Mouse (Mus musculus) urinary bladder, adult 18-20 months (tissue): ENCODE data around the gene Cdyl2.

ENCODE experiments used
- DNase-seq, 2 experiments: peaks; one replicate each; pipeline ENCODE4 v3.0.0; 2022; ENCODE audit warnings: low spot score in 2 of 2, mixed read lengths in 2 of 2

The Cdyl2 gene

DNA sequence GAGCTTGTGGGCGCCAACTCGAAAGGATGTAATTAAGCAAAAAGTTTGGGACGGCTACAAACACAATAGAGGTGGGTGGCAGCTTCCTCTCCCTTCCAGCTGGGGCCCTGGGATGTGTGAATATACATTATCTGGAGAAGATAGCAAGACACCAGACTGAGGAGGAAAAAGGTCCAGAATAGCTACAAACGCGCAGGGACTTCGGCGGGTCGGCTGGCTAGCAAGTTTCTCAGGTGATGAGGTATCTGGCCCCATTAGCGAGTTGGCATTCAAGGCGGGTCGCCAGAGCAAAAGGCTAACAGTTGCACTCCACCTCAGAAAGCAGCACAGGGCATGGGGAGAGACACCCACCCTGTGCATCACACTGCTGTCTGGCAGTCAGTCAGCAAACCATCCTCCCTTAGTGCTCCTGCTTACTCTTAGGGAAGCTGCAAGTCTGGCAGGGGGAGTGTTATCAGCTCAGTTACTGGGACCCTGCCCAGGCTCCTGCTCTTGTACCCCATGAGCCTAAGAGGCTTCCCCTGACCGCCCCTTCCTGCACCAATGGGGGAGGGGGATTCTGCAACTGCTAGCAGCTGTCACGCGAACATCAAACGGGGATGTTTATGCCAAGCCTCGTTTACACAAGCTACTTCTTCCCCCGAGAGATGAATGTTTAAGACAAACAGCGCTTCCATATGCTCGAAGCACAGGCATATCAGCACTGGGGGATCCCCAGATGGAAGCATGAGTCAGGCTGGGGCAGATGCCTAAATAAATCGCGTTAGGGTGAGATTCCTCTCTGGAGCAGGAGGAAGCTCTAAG lies 111.4 kb downstream of the Cdyl2 start:
- DNase-seq = no peak

DNA sequence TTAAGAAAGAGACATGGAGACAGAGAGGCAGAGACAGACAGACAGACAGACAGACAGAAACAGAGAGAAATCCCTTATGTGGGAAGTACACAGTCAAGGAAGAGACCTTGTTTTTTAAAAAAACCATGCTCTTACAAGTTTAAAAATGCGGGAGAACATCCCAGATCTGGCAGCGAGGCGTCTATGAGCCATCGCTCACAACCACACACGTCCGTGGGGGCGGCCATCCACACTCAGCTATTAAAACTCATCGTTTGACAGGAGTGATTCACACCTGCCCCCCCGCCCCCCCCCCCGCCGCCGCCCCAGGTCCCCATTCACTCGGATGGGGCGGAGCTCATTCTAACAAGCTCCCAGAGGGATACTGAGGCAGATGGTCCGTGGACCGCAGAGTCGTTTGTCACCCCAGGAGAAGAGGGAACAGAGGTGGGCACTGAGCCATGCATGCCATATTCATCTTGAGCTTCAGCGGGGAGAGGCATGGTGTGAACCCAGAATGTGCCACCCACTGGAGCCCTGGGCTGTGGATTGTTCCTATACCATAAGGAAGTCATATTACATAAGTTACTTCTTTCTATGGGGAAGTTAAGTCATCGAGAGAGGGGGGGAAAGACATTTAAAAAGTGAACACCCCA lies 113.0 kb downstream of the Cdyl2 start:
- no peak for DNase-seq

DNA sequence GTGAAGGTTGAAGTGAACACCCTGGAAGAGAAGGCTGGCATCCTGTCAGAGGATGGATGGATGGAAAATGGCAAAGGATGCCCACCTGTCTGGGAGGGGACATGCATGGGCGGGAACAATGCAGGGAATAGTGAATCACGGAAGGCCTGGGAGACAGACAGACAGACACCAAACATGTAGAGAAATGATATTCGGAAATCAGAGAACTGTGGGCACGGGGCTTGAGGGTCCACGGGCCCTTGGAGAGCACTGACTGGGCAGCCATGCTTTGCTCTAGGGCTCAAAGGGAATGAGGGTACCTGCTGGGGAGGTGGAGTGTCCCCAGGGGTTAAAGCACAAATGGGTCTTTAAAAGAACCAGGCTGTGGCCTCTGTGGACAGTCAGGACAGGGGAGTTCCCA lies 113.6 kb downstream of the Cdyl2 start:
- no peak for DNase-seq

DNA sequence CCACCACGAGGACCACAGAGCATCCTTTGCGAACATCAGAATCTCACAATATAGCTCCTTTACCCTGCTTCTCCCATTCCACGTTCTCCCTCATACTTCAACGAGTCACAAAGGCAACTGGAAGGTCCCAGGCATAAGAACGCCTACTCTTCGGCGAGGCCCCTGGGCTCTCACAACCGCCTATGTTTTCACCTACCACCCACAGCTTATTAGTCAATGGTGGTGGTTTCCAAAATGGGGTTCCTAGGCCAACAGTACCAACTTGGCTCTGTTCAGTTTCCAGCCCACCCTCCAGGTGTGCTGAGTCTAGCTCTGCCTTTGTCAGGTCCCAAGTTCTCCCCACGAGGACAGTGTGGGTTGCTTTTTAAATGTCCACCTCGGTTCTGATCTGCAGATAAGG lies 114.0 kb downstream of the Cdyl2 start:
- DNase-seq = no peak

DNA sequence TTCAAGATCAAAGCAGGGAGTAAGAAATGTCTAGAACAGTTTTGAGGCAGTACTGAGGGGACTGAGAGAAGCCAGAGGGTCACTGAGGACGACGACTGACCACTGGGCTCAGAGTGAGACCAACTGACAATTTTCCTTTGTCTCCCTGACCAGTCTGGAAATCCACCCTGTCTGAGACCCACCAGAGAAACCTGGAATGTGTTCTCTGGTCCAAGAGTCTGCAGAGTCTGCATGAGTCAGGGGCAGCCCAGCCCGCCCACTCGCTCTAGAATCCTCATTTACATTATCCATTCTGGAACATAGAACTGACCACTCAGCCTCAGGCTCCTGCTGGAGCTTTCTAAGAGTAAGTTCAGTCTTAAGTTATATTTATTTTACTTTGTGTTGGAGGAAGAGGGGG lies 114.9 kb downstream of the Cdyl2 start:
- no peak for DNase-seq

DNA sequence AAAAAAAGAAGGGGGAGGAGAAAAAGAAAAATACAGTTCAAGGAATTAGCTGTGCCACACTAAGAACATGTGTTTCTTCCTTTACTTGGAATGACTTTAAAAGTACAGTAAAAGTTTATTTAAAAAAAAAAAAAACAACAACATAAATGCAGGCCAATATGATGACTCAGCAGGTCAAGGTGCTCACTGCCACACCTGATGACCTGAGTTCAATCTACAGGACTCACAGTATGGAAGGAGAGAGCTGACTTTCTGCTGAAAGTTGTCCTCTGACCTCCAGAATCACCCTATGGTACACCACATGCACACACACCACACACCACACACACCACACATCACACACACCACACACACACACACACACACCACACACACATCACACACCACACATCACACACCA lies 116.4 kb downstream of the Cdyl2 start:
- no peak for DNase-seq

DNA sequence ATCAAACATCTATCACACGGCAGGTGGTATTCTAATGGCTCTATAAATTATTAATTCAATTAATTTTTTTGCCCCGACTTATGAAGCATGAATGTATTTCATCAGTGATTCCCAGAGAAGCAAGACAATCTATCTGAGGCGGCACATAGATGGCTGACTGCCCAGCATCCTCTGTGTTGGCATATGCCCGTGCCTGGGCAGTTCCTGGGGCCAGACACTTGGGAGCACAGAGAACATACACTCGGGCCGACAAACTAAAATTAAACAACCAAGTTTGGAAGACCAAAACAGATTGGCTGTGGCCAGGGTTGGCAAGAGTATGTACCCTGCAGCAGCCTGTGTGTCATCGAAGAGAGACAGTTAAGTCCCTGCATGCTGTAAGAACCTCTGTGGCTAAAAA lies 117.9 kb downstream of the Cdyl2 start:
- no peak for DNase-seq

DNA sequence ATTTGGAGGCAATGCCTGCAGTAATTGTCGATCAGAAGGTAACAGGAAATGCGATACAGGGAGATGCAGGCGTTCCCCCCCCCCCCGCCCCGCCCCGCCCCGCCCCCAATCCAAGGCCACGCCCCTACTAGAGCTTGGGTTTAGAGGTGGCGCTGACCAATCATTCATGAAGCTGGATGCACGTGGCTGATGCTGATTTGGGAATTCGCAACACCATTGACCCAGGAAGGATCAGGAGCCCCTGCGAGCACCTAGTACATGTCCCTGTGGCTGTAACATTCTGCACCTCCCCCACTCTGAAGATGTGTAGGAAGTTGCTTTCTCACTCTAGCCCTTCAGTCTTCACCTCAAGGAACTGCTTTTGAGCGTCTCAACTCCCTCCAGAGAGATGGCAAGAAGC lies 126.6 kb downstream of the Cdyl2 start:
- DNase-seq = no peak

DNA sequence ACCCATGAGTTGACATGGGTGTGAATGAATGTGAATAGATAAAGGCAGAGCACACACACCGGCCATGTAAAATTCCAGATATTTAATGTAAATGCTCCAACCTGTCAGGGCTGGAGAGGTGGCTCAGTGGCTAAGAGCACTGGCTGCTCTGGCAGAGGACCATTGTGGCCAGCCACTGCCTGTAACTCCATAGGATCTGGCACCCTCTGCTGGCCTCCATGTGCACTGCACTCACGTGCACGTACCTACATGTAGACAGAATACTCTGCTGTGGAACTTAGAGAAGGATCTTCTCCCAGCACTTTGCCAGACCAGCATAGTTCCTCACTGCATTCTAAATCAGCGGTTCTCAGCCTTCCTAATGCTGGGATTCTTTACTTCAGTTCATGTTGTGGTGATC lies 130.0 kb downstream of the Cdyl2 start:
- DNase-seq = no peak

DNA sequence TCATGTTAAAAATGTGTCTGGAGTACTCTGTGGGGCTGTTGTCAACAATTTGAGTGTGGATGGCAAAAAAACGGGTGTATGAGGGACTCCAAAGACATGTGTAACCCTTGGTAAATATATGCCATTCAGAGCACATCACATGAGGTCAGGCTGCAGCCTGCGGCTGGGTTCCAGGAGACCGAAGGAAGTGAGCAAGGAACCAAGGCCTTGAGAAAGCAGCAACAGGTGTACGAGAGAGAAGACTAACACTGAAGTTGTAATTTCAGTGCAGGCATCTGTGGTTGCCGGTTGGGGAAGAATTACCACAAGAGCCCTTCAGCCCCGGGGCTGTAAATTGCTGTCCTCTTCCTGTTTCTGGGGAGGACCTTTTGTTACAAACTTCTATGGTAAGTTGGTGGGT lies 133.1 kb downstream of the Cdyl2 start:
- no peak for DNase-seq

DNA sequence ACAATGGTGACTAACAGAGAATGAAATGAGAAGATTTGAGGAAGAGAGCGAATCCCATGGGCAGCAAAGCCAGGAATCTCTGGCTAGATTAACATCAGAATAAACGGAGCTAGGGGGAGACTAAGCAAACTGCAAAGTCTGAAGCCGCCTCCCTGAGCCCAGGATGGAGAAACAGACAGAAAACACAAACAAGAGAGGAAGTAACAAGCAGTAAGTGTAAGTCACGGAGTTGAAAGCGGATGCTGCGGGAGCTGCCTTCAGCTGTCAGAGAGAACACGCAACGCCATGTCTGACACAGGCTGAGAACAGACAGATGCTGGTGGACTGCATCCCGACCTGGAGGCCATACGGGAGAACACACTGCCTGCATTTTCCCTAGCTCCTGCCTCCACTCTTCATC lies 141.6 kb downstream of the Cdyl2 start:
- DNase-seq = no peak

DNA sequence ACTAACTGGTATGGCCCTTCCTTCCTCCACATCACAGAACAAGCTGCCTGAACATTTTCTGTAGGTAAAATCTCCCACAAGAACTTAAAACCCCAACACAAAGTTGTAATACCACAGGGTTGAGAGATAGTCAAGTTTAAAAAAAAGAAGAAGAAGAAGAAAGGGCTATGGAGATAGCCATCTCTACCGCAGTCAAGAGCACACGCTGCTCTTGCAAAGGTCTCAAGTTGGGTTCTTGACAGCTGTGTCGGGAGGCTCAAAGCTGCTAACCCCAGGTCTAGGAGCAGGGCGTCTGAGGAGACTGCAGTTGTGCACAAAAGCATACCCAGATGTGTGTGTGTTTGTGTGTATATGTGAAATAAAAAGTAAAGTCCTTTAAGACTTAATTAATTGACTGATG lies 142.2 kb downstream of the Cdyl2 start:
- no peak for DNase-seq

DNA sequence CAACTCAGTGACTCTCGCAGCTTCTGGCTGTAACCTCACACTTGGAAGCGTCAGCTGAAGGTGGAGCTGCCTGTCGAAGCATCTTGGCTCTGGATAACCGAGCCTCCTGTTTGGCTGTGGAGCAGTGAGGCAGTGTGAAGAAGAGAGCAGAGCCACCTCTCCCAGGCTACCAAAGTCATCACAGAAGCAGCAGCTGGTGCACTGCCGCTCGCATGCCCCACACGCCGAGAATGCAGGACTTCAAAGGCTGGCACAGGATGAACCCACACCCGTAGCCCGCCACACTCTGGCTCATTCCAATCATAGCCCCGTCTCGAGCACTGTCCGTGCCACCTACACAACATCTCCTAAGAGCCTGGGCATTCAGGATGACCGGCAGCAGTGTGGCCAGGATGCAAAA lies 142.7 kb downstream of the Cdyl2 start:
- DNase-seq = no peak

DNA sequence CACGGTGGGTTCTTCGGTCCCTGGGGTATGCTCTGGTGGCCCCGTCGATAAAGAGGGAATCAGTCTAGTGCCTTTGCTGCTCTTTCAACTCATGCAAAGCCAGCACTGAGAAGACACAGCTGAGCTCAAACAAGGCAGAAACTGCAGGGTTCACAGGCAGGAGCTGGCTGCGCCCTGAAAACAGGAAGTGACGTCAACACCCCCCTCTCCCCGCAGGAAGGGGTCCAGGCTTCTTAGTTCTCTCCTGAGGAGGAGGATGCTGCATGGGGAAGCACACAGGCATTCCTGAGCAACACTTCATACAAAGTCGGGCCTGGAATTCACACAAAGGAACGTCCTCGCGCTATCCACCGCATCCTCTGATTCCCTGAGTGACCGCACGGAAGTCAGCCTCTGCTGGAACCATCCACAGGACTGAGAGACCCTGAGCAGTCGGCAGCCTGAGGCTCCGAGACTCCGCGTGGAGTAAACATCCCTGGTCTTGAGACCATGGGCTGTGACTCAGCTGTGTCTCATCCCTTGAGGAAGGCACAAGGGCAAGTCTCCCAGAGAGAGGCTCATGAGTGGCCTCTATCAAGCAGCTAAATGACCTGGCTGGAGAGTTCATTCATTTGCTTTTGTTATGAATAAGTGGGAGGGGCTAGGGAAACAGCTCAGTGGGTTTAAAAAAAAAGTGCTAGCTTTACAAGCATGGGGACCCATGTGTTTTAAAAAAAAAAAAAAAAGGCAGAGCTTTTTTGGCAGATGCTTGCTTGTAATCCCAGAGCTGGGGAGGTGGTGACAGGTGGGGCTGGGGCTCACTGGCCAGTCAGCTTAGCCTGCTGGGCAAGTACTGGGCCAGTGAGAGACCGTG lies 144.9 kb downstream of the Cdyl2 start:
- no peak for DNase-seq

DNA sequence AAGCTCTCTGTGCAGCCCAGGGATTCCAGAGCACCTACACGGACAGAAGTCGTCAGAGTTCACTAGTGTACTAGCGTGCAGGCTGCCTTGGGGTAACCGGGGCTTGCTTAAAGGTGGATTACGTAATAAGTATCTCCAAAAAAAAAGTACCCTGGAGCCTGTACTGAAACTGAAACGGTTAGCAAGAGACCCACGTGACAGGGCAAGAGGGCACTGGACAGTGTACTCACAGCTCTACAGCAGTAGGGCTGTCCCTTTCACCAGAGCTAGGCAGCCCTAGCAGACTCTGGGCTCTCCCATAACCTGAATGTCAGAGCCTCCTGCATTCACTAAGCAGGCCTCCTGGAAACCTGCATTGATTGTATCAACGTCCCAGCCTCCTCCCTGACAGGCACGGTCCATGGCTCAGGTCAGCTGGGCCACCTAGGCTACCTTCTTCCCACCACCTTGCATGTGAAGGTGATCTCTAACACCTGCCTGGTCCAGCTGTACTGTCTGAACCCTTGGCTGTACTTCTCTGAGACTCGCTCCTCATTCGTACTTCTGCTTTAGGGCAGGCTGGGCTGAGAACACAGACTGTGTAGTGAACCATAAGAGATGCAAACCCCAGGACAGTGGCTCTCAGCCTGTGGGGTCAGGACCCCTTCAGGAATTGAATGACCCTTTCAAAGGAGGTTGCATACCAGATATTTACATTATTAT lies 151.3 kb downstream of the Cdyl2 start:
- no peak for DNase-seq

DNA sequence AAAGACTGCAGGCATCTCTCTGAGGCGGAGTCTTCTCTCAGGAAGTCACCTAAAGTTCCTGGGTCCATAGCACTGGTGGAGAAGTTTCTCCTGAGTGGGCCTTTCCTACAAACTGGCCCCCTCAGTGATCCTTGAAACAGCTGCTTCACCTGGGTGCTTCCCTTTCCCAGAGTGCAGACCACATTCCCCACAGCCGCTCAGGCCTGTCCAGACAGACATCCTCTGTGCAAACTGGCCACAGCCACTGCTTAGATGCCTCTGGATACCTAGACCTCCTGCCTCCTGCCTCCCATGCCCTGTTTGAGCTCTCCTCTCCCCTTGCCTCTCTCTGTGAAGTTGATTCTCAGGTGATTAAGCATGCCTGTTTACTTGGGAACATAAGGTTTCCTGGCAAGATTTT lies 156.1 kb downstream of the Cdyl2 start:
- no peak for DNase-seq

DNA sequence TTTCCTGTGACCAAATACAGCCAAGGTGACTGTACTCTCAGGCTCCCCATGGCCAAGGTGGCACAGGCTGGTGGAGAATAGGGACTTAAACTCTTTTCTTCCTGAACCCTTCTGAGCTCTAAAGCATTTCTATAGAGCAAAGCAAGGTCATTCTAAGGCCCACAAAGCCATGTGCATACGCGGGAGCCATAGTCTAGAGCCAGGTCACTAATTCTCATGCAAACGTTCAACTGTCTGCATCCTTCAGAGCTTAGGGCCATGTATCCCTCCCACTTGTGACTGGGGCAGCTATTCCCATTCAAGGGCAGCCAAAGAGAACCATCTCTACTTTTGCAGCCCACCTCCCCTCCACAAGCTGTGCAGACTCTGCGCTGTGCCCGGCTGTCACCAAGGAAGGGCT lies 159.7 kb downstream of the Cdyl2 start:
- no peak for DNase-seq

DNA sequence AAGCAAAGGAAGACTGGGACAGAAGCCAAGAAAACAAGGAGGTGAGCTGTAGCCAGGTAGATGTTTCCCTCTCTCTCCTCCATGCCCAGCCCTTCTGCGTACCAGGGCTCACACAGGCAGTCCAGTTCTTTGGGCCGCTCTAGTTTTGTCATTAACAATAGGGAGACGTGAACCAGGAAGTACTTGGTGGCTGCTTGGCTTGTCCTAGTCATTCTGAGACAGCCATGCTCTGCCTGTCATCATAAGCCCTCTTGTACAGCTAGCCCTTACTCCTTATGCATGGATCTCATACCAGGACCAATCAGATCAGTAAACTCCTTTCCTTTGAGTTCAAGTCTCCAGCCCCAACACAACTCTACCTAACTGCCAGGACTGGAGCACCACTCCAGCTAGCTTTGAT lies 180.0 kb downstream of the Cdyl2 start:
- no peak for DNase-seq

DNA sequence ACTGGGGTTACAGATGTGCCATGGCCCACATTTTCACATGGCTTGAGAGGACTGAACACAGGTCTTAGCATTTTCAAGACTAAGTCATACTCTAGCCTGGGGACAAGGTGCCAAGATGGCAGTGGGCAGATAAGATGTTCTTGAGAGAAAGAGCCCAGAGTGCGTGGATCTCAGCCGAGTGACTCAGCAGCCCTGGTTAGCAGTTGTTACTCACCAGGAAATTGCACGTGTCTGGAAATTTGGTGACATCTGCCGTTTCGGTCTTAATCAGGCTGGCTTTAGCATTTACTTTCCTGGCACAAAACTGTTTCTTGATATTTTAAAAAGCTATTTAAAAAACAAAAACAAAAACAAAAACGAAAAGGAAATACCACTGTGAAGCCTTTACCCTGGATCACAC lies 180.5 kb downstream of the Cdyl2 start:
- DNase-seq = no peak

DNA sequence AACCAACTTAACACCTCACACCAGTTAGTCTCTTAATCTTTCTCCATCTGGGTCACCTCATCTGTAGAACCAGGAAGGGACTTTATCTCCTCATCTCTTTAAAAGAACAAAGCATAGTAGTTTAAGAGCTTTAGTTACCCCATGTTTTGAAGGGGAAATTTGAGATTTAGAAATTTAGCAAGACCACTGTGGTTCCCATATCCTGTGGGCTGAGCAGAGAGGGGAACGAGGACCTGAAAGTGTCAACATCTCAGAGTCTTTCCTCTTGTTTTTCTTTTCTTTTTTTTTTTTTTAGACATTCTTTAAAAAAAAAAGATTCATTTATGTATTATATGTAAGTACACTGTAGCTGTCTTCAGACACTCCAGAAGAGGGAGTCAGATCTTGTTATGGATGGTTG lies 189.4 kb downstream of the Cdyl2 start:
- no peak for DNase-seq

DNA sequence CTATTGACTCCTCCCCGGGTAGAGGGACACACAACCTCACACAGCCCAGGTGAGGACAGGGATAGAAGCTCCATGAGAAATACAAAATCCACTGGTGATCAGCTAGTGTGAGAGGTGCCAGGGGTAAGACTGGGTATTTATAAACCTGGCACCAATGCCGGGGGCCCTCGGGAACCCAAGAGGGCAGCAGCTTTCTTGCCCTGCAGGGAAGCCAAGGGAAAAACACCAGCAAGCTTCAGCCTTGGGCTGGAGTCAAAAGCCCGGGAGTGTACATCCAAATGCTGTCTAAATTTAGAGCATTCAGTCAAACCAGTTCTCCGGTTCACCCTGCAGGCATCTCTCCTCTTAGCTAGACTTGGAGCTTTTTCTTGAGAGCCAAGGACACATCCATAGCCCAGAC lies 189.9 kb downstream of the Cdyl2 start:
- no peak for DNase-seq

DNA sequence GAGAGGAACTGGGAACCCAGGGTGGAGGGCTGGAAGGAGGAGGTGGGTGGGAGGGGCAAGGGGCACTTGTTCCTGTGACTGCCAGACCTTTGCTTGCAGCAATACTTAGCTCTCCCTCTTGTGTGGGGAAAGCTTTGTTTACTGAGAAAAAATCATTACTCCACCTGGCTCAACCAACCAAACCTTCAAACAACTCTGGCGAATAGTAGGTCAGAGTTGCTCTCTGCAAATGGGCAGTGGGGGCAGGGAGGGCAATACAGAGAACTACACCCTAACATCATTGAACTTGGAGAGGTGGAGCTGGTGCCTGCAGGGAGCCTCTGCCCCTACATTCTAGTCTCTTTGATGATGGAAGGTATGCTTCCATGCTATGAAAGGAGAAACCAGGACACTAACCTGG lies 192.7 kb downstream of the Cdyl2 start:
- DNase-seq = no peak
